Mouse (Mus musculus): ENCODE results near the gene Ahnak.
"Not testable (repeated sequence)": the region's sequence is repeated elsewhere in the genome, so short reads cannot be mapped to it uniquely, and the experiment has no call there.

DNA sequence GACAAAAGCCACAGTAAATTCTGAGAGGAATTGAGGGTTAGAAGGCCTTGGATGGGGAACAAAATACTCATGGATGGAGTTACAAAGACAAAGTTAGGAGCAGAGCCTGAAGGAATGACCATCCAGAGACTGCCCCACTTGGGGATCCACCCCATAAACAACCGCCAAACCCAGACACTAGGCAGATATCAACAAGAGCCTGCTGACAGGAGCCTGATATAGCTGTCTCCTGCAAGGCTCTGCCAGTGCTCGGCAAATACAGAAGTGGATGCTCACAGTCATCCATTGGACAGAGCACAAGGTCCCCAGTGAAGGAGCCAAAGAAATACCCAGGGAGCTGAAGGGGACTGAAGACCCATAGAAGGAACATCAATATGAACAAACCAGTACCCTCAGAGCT lies 94.8 kb downstream of the Ahnak start:
- TF ChIP-seq CTCF (IDR thresholded peaks at IDR 0.05 in 2 of 3, conservative IDR thresholded peaks at IDR 0.05 in 1 of 3; ENCODE audit: control insufficient read depth in 1 of 3, insufficient read depth in 1 of 3, low read depth in 2 of 3, low read length in 3 of 3, poor library complexity in 1 of 3, severe bottlenecking in 1 of 3); TBP (IDR thresholded peaks at IDR 0.05; ENCODE audit: low read depth, low read length); POLR2A (IDR thresholded peaks at IDR 0.05; ENCODE audit: control insufficient read depth in 1 of 2, insufficient read depth in 1 of 2, low read depth in 1 of 2, low read length in 2 of 2, poor library complexity in 1 of 2); ZNF384 (IDR thresholded peaks at IDR 0.05; ENCODE audit: low read depth, low read length); EP300 (IDR thresholded peaks at IDR 0.05; ENCODE audit: low read depth in 1 of 2, low read length in 2 of 2); BHLHE40 (IDR thresholded peaks at IDR 0.05; ENCODE audit: borderline replicate concordance, low read depth, low read length); MEF2A (IDR thresholded peaks at IDR 0.05; ENCODE audit: extremely low read depth, insufficient replicate concordance, low read depth, low read length, poor library complexity, severe bottlenecking): not testable (repeated sequence)

Data from MEL (cell line).